Mouse (Mus musculus): ENCODE measurements around the gene Gpx6. TPM values are rescaled to one million over a fixed set of nuclear protein-coding genes. Genes with fewer than 3 reads are reported as not detected.

Gpx6 gene
- total RNA-seq (2021): not detected
- long read RNA-seq, experiment 1: 0 reads
- long read RNA-seq, experiment 2: 0 reads

GRCm38 (mm10) chr13:21311926-21312325 is at the start of gene Gpx6:
Gene Gpx6, plus strand, starts transcription at chr13:21312125.
- intact Hi-C loops (cut with DNase I): no loop called here
- H3K4me3 ChIP-seq: no peak within 1 kb of the TSS
- DNase-seq: no peak
- no peak within 1 kb of the TSS for H3K27ac ChIP-seq
- TF ChIP-seq CTCF (IDR thresholded peaks at IDR 0.05): no peak

DNA sequence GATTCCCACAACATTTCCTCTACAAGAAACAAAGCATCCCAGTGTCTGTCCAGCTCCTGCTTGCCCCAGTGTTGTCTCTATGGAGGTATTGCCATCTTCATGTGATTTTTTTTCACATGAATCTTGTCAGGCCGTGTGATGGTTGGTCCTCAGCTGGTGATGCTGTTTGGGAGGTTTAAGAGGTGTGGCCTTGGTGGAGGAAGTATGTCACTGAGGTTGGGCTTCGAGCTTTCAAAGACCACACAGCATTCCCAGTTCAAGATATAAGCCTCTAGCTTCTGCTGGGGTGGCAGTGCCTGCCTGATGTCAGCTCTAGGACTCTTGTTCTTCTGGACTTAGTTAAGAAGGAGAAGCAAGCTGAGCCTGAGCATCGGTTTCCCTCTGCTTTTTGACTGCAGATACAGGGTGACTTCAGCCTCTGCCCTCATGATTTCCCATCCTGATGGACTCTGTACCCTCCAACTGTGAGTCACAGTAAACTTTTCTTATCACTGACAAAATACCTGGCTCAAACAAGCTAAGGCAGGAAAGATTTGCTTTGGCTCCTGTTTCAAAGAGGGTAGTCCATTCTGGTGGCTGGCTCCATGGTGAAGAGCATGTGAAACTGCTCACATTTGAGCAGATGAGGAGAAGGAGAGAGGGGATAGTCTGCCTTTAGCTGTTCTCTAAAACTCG is 49.0 kb upstream of the Gpx6 start:
- no peak overlapping the region for H3K4me3 ChIP-seq
- DNase-seq: no peak
- no peak overlapping the region for H3K27ac ChIP-seq
- TF ChIP-seq CTCF (IDR thresholded peaks at IDR 0.05): no peak
- intact Hi-C loops (cut with DNase I): no loop called here

DNA sequence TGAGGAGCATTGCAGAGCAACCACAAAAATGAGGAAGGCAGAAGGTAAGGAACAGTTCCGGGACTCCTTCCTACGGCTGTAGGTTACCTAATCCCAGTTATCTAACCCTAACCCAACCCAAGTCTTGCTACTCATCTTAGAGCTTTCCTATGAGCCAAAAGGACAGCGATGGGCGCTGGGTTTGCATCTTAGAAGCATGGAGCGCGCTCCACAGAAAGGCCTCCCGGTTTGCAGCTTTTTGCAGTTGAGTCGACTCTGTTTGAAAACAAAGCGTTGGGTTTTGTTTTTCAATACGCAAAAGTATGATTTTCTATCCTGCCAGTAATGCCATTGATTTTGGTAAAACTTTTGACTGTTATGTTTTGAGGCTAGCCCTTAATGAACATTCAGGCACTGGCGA is 48.0 kb upstream of the Gpx6 start:
- DNase-seq: no peak
- TF ChIP-seq CTCF (IDR thresholded peaks at IDR 0.05): no peak
- H3K4me3 ChIP-seq: peak overlapping the region; percentile 58
- intact Hi-C loops (cut with DNase I): no loop called here
- no peak overlapping the region for H3K27ac ChIP-seq

- intact Hi-C loops (cut with DNase I): no loop called here
- DNase-seq: no peak
- TF ChIP-seq CTCF (IDR thresholded peaks at IDR 0.05): no peak
- Histone ChIP-seq H3K27ac (no peak overlapping the region), H3K4me3 (peak overlapping the region; percentile 58)
These were observed 47.6 kb upstream of the Gpx6 start for GRCm38 (mm10) chr13:21264366-21264765.

- DNase-seq: no peak
- intact Hi-C loops (cut with DNase I): no loop called here
- Histone ChIP-seq H3K4me3 (no peak overlapping the region), H3K27ac (no peak overlapping the region)
- no peak for TF ChIP-seq CTCF (IDR thresholded peaks at IDR 0.05)
These were observed 46.2 kb upstream of the Gpx6 start for GRCm38 (mm10) chr13:21265736-21266135.

GRCm38 (mm10) chr13:21267541-21267940 is 44.4 kb upstream of the Gpx6 start:
- no peak overlapping the region for H3K4me3 ChIP-seq

DNA sequence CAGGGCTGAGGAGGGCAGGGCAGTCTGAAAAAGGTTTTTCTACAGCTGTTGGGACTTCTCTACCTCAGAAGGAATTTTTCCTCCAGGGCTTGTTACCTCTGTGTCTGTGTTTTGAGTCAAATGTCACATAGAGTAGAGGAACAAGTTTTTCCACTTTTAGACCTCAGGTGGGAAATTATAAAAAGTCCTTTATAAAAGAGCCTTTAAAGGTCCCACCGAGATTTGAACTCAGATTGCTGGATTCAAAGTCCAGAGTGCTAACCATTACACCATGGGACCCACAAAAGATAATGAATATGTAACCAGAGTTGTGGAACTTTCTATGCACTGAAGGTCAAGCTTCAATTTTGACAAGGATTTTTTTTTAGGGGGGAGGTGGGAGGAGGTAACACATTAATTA is 43.7 kb upstream of the Gpx6 start:
- intact Hi-C loops (cut with DNase I): no loop called here
- H3K4me3 ChIP-seq: no peak overlapping the region
- H3K27ac ChIP-seq: no peak overlapping the region
- TF ChIP-seq CTCF (IDR thresholded peaks at IDR 0.05): no peak
- DNase-seq: no peak

More at GRCm38 (mm10) chr13:21267541-21267940, 44.4 kb upstream of the Gpx6 start:
- TF ChIP-seq CTCF (IDR thresholded peaks at IDR 0.05): no peak
- H3K27ac ChIP-seq: no peak overlapping the region
- no peak for DNase-seq
- intact Hi-C loops (cut with DNase I): no loop called here

DNA sequence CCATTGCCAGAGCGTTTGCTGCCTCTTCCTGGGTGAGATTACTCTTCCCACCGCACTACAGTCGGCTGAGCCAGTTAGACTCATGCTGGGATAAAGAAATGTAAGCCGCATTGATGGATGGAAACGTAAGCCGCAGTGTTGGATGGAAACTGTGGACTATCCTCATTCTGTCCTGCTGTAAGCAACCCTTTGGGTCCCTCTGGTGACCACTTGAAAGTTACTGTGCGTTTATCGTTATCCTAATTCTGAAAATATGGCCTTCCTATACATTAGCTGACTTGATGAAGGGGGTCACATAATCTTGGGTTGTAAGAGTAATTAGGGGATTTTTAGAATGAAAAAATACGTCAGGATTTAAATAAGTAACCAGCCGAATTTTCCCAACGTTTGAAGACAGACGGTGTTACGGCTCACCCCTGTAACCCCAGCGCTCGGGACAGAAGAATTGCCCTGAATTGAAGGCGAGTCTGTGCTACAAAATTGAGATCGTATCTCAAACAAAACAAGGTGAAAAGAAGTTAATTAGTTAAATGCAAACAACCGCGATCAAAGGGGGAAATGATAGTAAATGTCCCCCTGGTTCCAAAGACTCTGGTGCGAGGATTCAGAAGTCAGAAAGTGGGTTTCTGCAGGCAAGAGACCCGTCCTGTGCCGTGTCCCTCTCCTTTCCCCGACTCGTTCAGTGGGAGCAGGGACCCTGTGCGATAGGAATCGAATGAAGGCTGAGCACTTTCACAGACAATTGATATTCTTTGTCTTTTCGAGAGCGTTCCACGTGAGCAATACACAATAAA is 36.7 kb upstream of the Gpx6 start:
- no peak for DNase-seq
- intact Hi-C loops (cut with DNase I): loop anchor here (2.0 to 5.0 kb wide), 4 partner anchors 43 to 116 kb away; no protein-coding TSS in a partner anchor
- TF ChIP-seq CTCF (IDR thresholded peaks at IDR 0.05): peak; percentile 22; the same call in 1 of the 2 replicates
- peak overlapping the region; percentile 78 for H3K4me3 ChIP-seq
- H3K27ac ChIP-seq: no peak overlapping the region

GRCm38 (mm10) chr13:21275815-21276550 is 35.9 kb upstream of the Gpx6 start:
- intact Hi-C loops (cut with DNase I): loop anchor here (2.0 to 5.0 kb wide), 4 partner anchors 44 to 117 kb away; no protein-coding TSS in a partner anchor
- DNase-seq: peak; percentile 42
- TF ChIP-seq CTCF (IDR thresholded peaks at IDR 0.05): no peak
- peak overlapping the region; percentile 78 for H3K4me3 ChIP-seq
- H3K27ac ChIP-seq: no peak overlapping the region

GRCm38 (mm10) chr13:21276551-21276950 is 35.4 kb upstream of the Gpx6 start:
- Histone ChIP-seq H3K27ac (no peak overlapping the region), H3K4me3 (peak overlapping the region; percentile 78)
- no peak for DNase-seq
- intact Hi-C loops (cut with DNase I): loop anchor here (5.0 kb wide), 3 partner anchors 44 to 74 kb away; no protein-coding TSS in a partner anchor
- no peak for TF ChIP-seq CTCF (IDR thresholded peaks at IDR 0.05)

- no peak for DNase-seq
- intact Hi-C loops (cut with DNase I): loop anchor here (5.0 kb wide), 3 partner anchors 47 to 77 kb away; no protein-coding TSS in a partner anchor
- Histone ChIP-seq H3K27ac (no peak overlapping the region), H3K4me3 (peak overlapping the region; percentile 83)
- TF ChIP-seq CTCF (IDR thresholded peaks at IDR 0.05): no peak
These were observed 32.8 kb upstream of the Gpx6 start for GRCm38 (mm10) chr13:21279076-21279475.

DNA sequence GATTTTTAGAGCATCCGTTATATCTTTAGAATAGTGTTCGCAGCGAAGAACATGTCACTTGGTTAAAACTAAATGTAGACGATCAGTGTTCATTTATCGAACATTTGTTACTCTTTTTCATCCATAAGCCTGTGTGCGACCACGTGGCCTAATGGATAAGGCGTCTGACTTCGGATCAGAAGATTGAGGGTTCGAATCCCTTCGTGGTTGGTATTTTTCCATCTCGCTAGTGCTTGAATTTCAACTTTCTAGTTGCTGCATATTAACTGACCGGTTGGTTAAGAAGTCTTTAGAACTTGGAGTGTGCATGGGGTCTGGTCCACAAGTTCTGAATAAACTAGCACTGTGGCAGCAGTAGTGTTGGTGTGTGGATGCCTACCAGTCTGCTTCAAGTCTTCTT is 32.4 kb upstream of the Gpx6 start:
- peak overlapping the region; percentile 83 for H3K4me3 ChIP-seq
- H3K27ac ChIP-seq: no peak overlapping the region
- intact Hi-C loops (cut with DNase I): loop anchor here (5.0 kb wide), 3 partner anchors 47 to 77 kb away; no protein-coding TSS in a partner anchor
- peak; percentile 65 for DNase-seq
- no peak for TF ChIP-seq CTCF (IDR thresholded peaks at IDR 0.05)

All from gastrocnemius, adult 2 months (tissue).